Mouse (Mus musculus) embryonic facial prominence, embryonic 10.5 days (tissue): Measurements from ENCODE around the gene Spag6. TPM values are rescaled to one million over a fixed set of nuclear protein-coding genes. Genes with fewer than 3 reads are reported as not detected.

Source experiments
- DNase-seq: peaks from one replicate; pipeline ENCODE4 v3.0.0-alpha.2; 2017; ENCODE audit warnings: low spot score
- H3K27ac ChIP-seq: fragments of 300-500 bp; sonication (generic); replicated peaks from 2 replicates; pipeline ENCODE4 v1.5.1; 2016; ENCODE audit warnings: mild to moderate bottlenecking
- H3K27me3 ChIP-seq: fragments of 300-500 bp; sonication (generic); replicated peaks from 2 replicates; pipeline ENCODE4 v1.6.1; 2016; ENCODE audit warnings: low read depth, mild to moderate bottlenecking; ENCODE audit not compliant: poor library complexity, severe bottlenecking
- H3K36me3 ChIP-seq: fragments of 300-500 bp; sonication (generic); replicated peaks from 2 replicates; pipeline ENCODE4 v1.6.1; 2016; ENCODE audit warnings: mild to moderate bottlenecking, moderate library complexity
- H3K4me1 ChIP-seq: fragments of 300-500 bp; sonication (generic); 2 replicates; pipeline ENCODE4 v1.6.1; 2016
- H3K4me3 ChIP-seq: fragments of 300-500 bp; sonication (generic); 2 replicates; pipeline ENCODE4 v1.5.1; 2016; ENCODE audit warnings: mild to moderate bottlenecking, moderate library complexity
- H3K9me3 ChIP-seq: fragments of 300-500 bp; sonication (generic); 2 replicates; pipeline ENCODE4 v1.6.1; 2016; ENCODE audit warnings: mild to moderate bottlenecking
- WGBS: fragments of 180-500 bp; shearing (Covaris S2); methylation state at CpG from one replicate; pipeline ENCODE4 v1.1.7; 2016; 5-methylcytosine and 5-hydroxymethylcytosine counted together
- polyA plus RNA-seq: library from polyadenylated mRNA; unstranded; fragments of >200 nt; fragmentation: Nextera tagmentation; extraction: Ambion mirVana; gene quantifications from 2 replicates; pipeline ENCODE4 v1.2.1, GENCODE M21; 2016

Spag6 gene
- polyA plus RNA-seq, 1 experiment from 2014 or later: 0.25 TPM

- no peak overlapping the region for H3K27ac ChIP-seq
- H3K4me3 ChIP-seq: no peak overlapping the region
- 57% methylated on average over 12 of the region's 12 CpGs for WGBS
- no peaks in the 10 kb centered on the region for H3K9me3 ChIP-seq
- H3K36me3 ChIP-seq: no peaks in the 10 kb centered on the region
- H3K27me3 ChIP-seq: peaks cover 22% of the 10 kb centered on the region
- DNase-seq: no peak
- peaks cover 24% of the 10 kb centered on the region for H3K4me1 ChIP-seq
Observed at GRCm38 (mm10) chr2:18765481-18766249, 71.8 kb downstream of the Spag6 start.

- Histone ChIP-seq H3K27ac (peak overlapping the region; percentile 96), H3K4me3 (peak overlapping the region; percentile 74), H3K36me3 (no peaks in the 10 kb centered on the region), H3K27me3 (peaks cover 14% of the 10 kb centered on the region), H3K9me3 (no peaks in the 10 kb centered on the region), H3K4me1 (peaks cover 24% of the 10 kb centered on the region)
- WGBS: 47% methylated on average over 4 of the region's 4 CpGs
- no peak for DNase-seq
Observed at GRCm38 (mm10) chr2:18766441-18766820, 72.6 kb downstream of the Spag6 start.

GRCm38 (mm10) chr2:18766821-18767541, 73.1 kb downstream of the Spag6 start:
- Histone ChIP-seq H3K4me3 (peak overlapping the region; percentile 74), H3K4me1 (peaks cover 24% of the 10 kb centered on the region), H3K27ac (peak overlapping the region; percentile 96), H3K9me3 (no peaks in the 10 kb centered on the region), H3K27me3 (peaks cover 14% of the 10 kb centered on the region; the same call in 1 of the 2 replicates), H3K36me3 (no peaks in the 10 kb centered on the region)
- under 1% methylated on average over 56 of the region's 56 CpGs for WGBS
- peak; percentile 85 for DNase-seq

GRCm38 (mm10) chr2:18768414-18768813, 74.6 kb downstream of the Spag6 start:
- peaks cover 10% of the 10 kb centered on the region; the same call in 1 of the 2 replicates for H3K27me3 ChIP-seq
- no peak for DNase-seq
- no peak overlapping the region for H3K4me3 ChIP-seq
- 85% methylated on average over 2 of the region's 2 CpGs for WGBS
- H3K36me3 ChIP-seq: no peaks in the 10 kb centered on the region
- no peak overlapping the region for H3K27ac ChIP-seq
- no peaks in the 10 kb centered on the region for H3K9me3 ChIP-seq
- H3K4me1 ChIP-seq: peaks cover 24% of the 10 kb centered on the region

- Histone ChIP-seq H3K36me3 (no peaks in the 10 kb centered on the region), H3K4me1 (0 out of 2 replicates have a peak, but pooled peaks cover 2% of the 10 kb centered on the region), H3K27ac (no peak overlapping the region), H3K27me3 (peaks cover 17% of the 10 kb centered on the region), H3K4me3 (no peak overlapping the region), H3K9me3 (no peaks in the 10 kb centered on the region)
- DNase-seq: no peak
- WGBS: 88% methylated on average over 8 of the region's 8 CpGs
Observed at GRCm38 (mm10) chr2:18772413-18772812, 78.6 kb downstream of the Spag6 start.

GRCm38 (mm10) chr2:18774326-18774725, 80.5 kb downstream of the Spag6 start:
- no peak overlapping the region for H3K4me3 ChIP-seq
- DNase-seq: no peak
- no peak overlapping the region for H3K27ac ChIP-seq
- H3K9me3 ChIP-seq: no peaks in the 10 kb centered on the region
- H3K27me3 ChIP-seq: peaks cover 31% of the 10 kb centered on the region
- peaks cover 10% of the 10 kb centered on the region for H3K4me1 ChIP-seq
- H3K36me3 ChIP-seq: no peaks in the 10 kb centered on the region
- 87% methylated on average over 6 of the region's 6 CpGs for WGBS

- H3K27me3 ChIP-seq: peaks cover 36% of the 10 kb centered on the region
- no peak overlapping the region for H3K4me3 ChIP-seq
- WGBS: 14% methylated on average over 9 of the region's 9 CpGs
- H3K36me3 ChIP-seq: no peaks in the 10 kb centered on the region
- H3K4me1 ChIP-seq: peaks cover 10% of the 10 kb centered on the region
- H3K9me3 ChIP-seq: no peaks in the 10 kb centered on the region
- peak; percentile 81 for DNase-seq
- no peak overlapping the region for H3K27ac ChIP-seq
Observed at GRCm38 (mm10) chr2:18778220-18778619, 84.4 kb downstream of the Spag6 start.

GRCm38 (mm10) chr2:18779830-18780229, 86.0 kb downstream of the Spag6 start:
- WGBS: 70% methylated on average over 3 of the region's 3 CpGs
- peaks cover 36% of the 10 kb centered on the region for H3K27me3 ChIP-seq
- no peak for DNase-seq
- H3K4me1 ChIP-seq: peaks cover 10% of the 10 kb centered on the region
- no peak overlapping the region for H3K27ac ChIP-seq
- H3K4me3 ChIP-seq: no peak overlapping the region
- H3K9me3 ChIP-seq: no peaks in the 10 kb centered on the region
- no peaks in the 10 kb centered on the region for H3K36me3 ChIP-seq

- Histone ChIP-seq H3K27me3 (peaks cover 26% of the 10 kb centered on the region), H3K27ac (no peak overlapping the region), H3K4me1 (peaks cover 10% of the 10 kb centered on the region), H3K36me3 (no peaks in the 10 kb centered on the region), H3K9me3 (no peaks in the 10 kb centered on the region), H3K4me3 (no peak overlapping the region)
- DNase-seq: no peak
- 87% methylated on average over 7 of the region's 7 CpGs for WGBS
Observed at GRCm38 (mm10) chr2:18781296-18781695, 87.5 kb downstream of the Spag6 start.

- DNase-seq: no peak
- no peaks in the 10 kb centered on the region for H3K4me1 ChIP-seq
- no peaks in the 10 kb centered on the region for H3K9me3 ChIP-seq
- H3K4me3 ChIP-seq: no peak overlapping the region
- no peaks in the 10 kb centered on the region for H3K36me3 ChIP-seq
- WGBS: 61% methylated on average over 4 of the region's 4 CpGs
- H3K27me3 ChIP-seq: peaks cover 43% of the 10 kb centered on the region
- H3K27ac ChIP-seq: no peak overlapping the region
Observed at GRCm38 (mm10) chr2:18794261-18794660, 100.4 kb downstream of the Spag6 start.

- Histone ChIP-seq H3K36me3 (no peaks in the 10 kb centered on the region), H3K27me3 (peaks cover 79% of the 10 kb centered on the region), H3K4me3 (no peak overlapping the region), H3K9me3 (no peaks in the 10 kb centered on the region), H3K4me1 (peaks cover 27% of the 10 kb centered on the region), H3K27ac (no peak overlapping the region)
- 53% methylated on average over 8 of the region's 8 CpGs for WGBS
- DNase-seq: no peak
Observed at GRCm38 (mm10) chr2:18797776-18798175, 103.9 kb downstream of the Spag6 start.

- H3K36me3 ChIP-seq: no peaks in the 10 kb centered on the region
- peak overlapping the region; percentile 58 for H3K4me3 ChIP-seq
- 12% methylated on average over 17 of the region's 17 CpGs for WGBS
- H3K27ac ChIP-seq: peak overlapping the region; percentile 57; the same call in 1 of the 2 replicates
- peaks cover 27% of the 10 kb centered on the region for H3K4me1 ChIP-seq
- H3K27me3 ChIP-seq: peaks cover 95% of the 10 kb centered on the region
- no peak for DNase-seq
- H3K9me3 ChIP-seq: no peaks in the 10 kb centered on the region
Observed at GRCm38 (mm10) chr2:18799265-18799965, 105.6 kb downstream of the Spag6 start.
